Mouse (Mus musculus): ENCODE measurements around the gene BC067074. TPM values are rescaled to one million over a fixed set of nuclear protein-coding genes. Genes with fewer than 3 reads are reported as not detected.

Gene BC067074
- total RNA-seq, 1 experiment: 4.1 TPM

- Histone ChIP-seq H3K4me3 (ENCODE audit: insufficient read depth in 1 of 2, low read depth in 1 of 2, low read length in 2 of 2, poor library complexity in 1 of 2, severe bottlenecking in 1 of 2) (no peak overlapping the region), H3K4me1 (ENCODE audit: control insufficient read depth in 2 of 2, insufficient read depth in 2 of 2, low read length in 2 of 2, poor library complexity in 1 of 2) (no peaks in the 10 kb centered on the region), H3K27ac (ENCODE audit: insufficient read depth, low read depth, low read length, poor library complexity, severe bottlenecking) (no peak overlapping the region), H3K9ac (ENCODE audit: insufficient read depth, low read depth, low read length, poor library complexity, severe bottlenecking) (no peak overlapping the region), H3K9me3 (ENCODE audit: control insufficient read depth, insufficient read depth, low read depth, low read length) (no peaks in the 10 kb centered on the region), H3K36me3 (ENCODE audit: control insufficient read depth, insufficient read depth, low read length, poor library complexity, severe bottlenecking) (no peaks in the 10 kb centered on the region)
- in situ Hi-C loops (cut with MboI; ENCODE audit: low sequenced_read_pairs in 2 of 2, unreplicated experiment in 2 of 2): no loop called here
- no peak for DNase-seq (ENCODE audit: low read depth, low spot score)
- TF ChIP-seq HCFC1 (IDR thresholded peaks at IDR 0.05; ENCODE audit: borderline replicate concordance, insufficient read depth, low read length) (no peak), MAFK (IDR thresholded peaks at IDR 0.05; ENCODE audit: insufficient read depth, low read depth, low read length) (no peak), CHD2 (IDR thresholded peaks at IDR 0.05; ENCODE audit: low read depth, low read length) (no peak), ZC3H11A (IDR thresholded peaks at IDR 0.05; ENCODE audit: borderline replicate concordance, low read depth, low read length) (no peak), ZNF384 (IDR thresholded peaks at IDR 0.05; ENCODE audit: low read depth, low read length) (no peak)
Measured at GRCm38 (mm10) chr13:113353955-113354354, 61.0 kb downstream of the BC067074 start.

GRCm38 (mm10) chr13:113355022-113355421 lies 62.1 kb downstream of the BC067074 start:
- Histone ChIP-seq H3K9ac (ENCODE audit: insufficient read depth, low read depth, low read length, poor library complexity, severe bottlenecking) (no peak overlapping the region), H3K4me3 (ENCODE audit: insufficient read depth in 1 of 2, low read depth in 1 of 2, low read length in 2 of 2, poor library complexity in 1 of 2, severe bottlenecking in 1 of 2) (no peak overlapping the region), H3K9me3 (ENCODE audit: control insufficient read depth, insufficient read depth, low read depth, low read length) (no peaks in the 10 kb centered on the region), H3K27ac (ENCODE audit: insufficient read depth, low read depth, low read length, poor library complexity, severe bottlenecking) (no peak overlapping the region), H3K4me1 (ENCODE audit: control insufficient read depth in 2 of 2, insufficient read depth in 2 of 2, low read length in 2 of 2, poor library complexity in 1 of 2) (no peaks in the 10 kb centered on the region), H3K36me3 (ENCODE audit: control insufficient read depth, insufficient read depth, low read length, poor library complexity, severe bottlenecking) (no peaks in the 10 kb centered on the region)
- TF ChIP-seq MAFK (IDR thresholded peaks at IDR 0.05; ENCODE audit: insufficient read depth, low read depth, low read length): no peak
- TF ChIP-seq ZC3H11A (IDR thresholded peaks at IDR 0.05; ENCODE audit: borderline replicate concordance, low read depth, low read length): no peak
- TF ChIP-seq ZNF384 (IDR thresholded peaks at IDR 0.05; ENCODE audit: low read depth, low read length): no peak
- TF ChIP-seq CHD2 (IDR thresholded peaks at IDR 0.05; ENCODE audit: low read depth, low read length): no peak
- TF ChIP-seq HCFC1 (IDR thresholded peaks at IDR 0.05; ENCODE audit: borderline replicate concordance, insufficient read depth, low read length): no peak
- in situ Hi-C loops (cut with MboI; ENCODE audit: low sequenced_read_pairs in 2 of 2, unreplicated experiment in 2 of 2): no loop called here
- no peak for DNase-seq (ENCODE audit: low read depth, low spot score)

DNA sequence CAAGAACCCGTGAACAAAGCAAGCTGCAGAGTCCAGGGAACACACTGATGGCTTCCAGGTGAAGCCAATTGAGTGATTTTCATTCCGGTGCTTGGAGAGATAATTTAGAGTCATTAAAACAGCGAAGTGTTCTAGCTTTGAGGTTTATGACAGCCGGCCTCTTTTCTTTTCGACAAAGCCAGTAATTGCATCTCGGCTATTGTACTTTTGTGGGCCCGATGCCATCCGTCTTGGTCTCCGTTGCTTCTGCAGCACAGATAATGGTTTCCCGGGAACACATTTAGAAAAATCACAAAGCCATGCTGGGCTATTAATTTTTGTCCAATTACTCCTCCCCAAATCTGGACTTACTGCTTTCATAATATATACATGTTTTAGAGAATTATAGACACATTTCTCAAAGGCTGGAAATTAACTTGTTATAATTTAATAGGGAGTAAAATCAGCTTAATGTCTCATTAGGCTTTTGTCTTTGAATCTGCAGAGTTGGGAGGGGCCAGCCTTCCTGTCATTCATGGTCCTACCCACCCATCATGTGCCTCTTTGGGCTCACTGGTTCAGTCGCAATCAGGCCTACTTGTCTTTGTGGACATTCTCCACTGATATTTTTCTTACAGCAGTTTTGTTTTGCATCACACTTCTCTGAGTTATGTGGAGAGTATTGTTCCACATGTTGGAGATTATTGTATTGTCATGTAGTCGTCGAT lies 64.6 kb downstream of the BC067074 start:
- no peak for TF ChIP-seq ZNF384 (IDR thresholded peaks at IDR 0.05; ENCODE audit: low read depth, low read length)
- no peak for TF ChIP-seq MAFK (IDR thresholded peaks at IDR 0.05; ENCODE audit: insufficient read depth, low read depth, low read length)
- no peak for TF ChIP-seq HCFC1 (IDR thresholded peaks at IDR 0.05; ENCODE audit: borderline replicate concordance, insufficient read depth, low read length)
- TF ChIP-seq CHD2 (IDR thresholded peaks at IDR 0.05; ENCODE audit: low read depth, low read length): no peak
- TF ChIP-seq ZC3H11A (IDR thresholded peaks at IDR 0.05; ENCODE audit: borderline replicate concordance, low read depth, low read length): no peak
- H3K27ac ChIP-seq (ENCODE audit: insufficient read depth, low read depth, low read length, poor library complexity, severe bottlenecking): no peak overlapping the region
- DNase-seq (ENCODE audit: low read depth, low spot score): no peak
- no peaks in the 10 kb centered on the region for H3K36me3 ChIP-seq (ENCODE audit: control insufficient read depth, insufficient read depth, low read length, poor library complexity, severe bottlenecking)
- H3K4me1 ChIP-seq (ENCODE audit: control insufficient read depth in 2 of 2, insufficient read depth in 2 of 2, low read length in 2 of 2, poor library complexity in 1 of 2): no peaks in the 10 kb centered on the region
- in situ Hi-C loops (cut with MboI; ENCODE audit: low sequenced_read_pairs in 2 of 2, unreplicated experiment in 2 of 2): no loop called here
- H3K9ac ChIP-seq (ENCODE audit: insufficient read depth, low read depth, low read length, poor library complexity, severe bottlenecking): no peak overlapping the region
- H3K9me3 ChIP-seq (ENCODE audit: control insufficient read depth, insufficient read depth, low read depth, low read length): no peaks in the 10 kb centered on the region
- H3K4me3 ChIP-seq (ENCODE audit: insufficient read depth in 1 of 2, low read depth in 1 of 2, low read length in 2 of 2, poor library complexity in 1 of 2, severe bottlenecking in 1 of 2): no peak overlapping the region

GRCm38 (mm10) chr13:113359676-113360075 lies 66.7 kb downstream of the BC067074 start:
- no peaks in the 10 kb centered on the region for H3K4me1 ChIP-seq (ENCODE audit: control insufficient read depth in 2 of 2, insufficient read depth in 2 of 2, low read length in 2 of 2, poor library complexity in 1 of 2)
- no peak overlapping the region for H3K27ac ChIP-seq (ENCODE audit: insufficient read depth, low read depth, low read length, poor library complexity, severe bottlenecking)
- H3K9ac ChIP-seq (ENCODE audit: insufficient read depth, low read depth, low read length, poor library complexity, severe bottlenecking): no peak overlapping the region
- in situ Hi-C loops (cut with MboI; ENCODE audit: low sequenced_read_pairs in 2 of 2, unreplicated experiment in 2 of 2): no loop called here
- TF ChIP-seq ZNF384 (IDR thresholded peaks at IDR 0.05; ENCODE audit: low read depth, low read length) (no peak), CHD2 (IDR thresholded peaks at IDR 0.05; ENCODE audit: low read depth, low read length) (no peak), ZC3H11A (IDR thresholded peaks at IDR 0.05; ENCODE audit: borderline replicate concordance, low read depth, low read length) (no peak), MAFK (IDR thresholded peaks at IDR 0.05; ENCODE audit: insufficient read depth, low read depth, low read length) (no peak), HCFC1 (IDR thresholded peaks at IDR 0.05; ENCODE audit: borderline replicate concordance, insufficient read depth, low read length) (no peak)
- no peak overlapping the region for H3K4me3 ChIP-seq (ENCODE audit: insufficient read depth in 1 of 2, low read depth in 1 of 2, low read length in 2 of 2, poor library complexity in 1 of 2, severe bottlenecking in 1 of 2)
- H3K36me3 ChIP-seq (ENCODE audit: control insufficient read depth, insufficient read depth, low read length, poor library complexity, severe bottlenecking): no peaks in the 10 kb centered on the region
- DNase-seq (ENCODE audit: low read depth, low spot score): no peak
- no peaks in the 10 kb centered on the region for H3K9me3 ChIP-seq (ENCODE audit: control insufficient read depth, insufficient read depth, low read depth, low read length)
